Mouse (Mus musculus) liver, postnatal 0 days (tissue): ENCODE measurements around the gene Susd1. TPM values are rescaled to one million over a fixed set of nuclear protein-coding genes. Genes with fewer than 3 reads are reported as not detected.
A peak's percentile ranks its signal among the peaks of the same experiment; 100 is the strongest.

ENCODE experiments used
- ATAC-seq: fragments of 200-750 bp; cut with Nextera tagmentation; 2 replicates; pipeline ENCODE4 v1.8.0; 2017; ENCODE audit warnings: mild to moderate bottlenecking, moderate library complexity
- DNase-seq: peaks from one replicate; pipeline ENCODE4 v3.0.0-alpha.2; 2016
- H3K27ac ChIP-seq: fragments of 300-500 bp; sonication (generic); 2 replicates; pipeline ENCODE4 v1.5.1; 2014; ENCODE audit warnings: antibody characterized with exemption, moderate library complexity, mild to moderate bottlenecking, low read depth
- H3K27me3 ChIP-seq: fragments of 300-500 bp; sonication (generic); 2 replicates; pipeline ENCODE4 v1.6.1; 2014; ENCODE audit warnings: low read length, control low read depth, mixed read lengths; ENCODE audit not compliant: insufficient read depth
- H3K36me3 ChIP-seq: fragments of 300-500 bp; sonication (generic); replicated peaks from 2 replicates; pipeline ENCODE4 v1.6.1; 2014; ENCODE audit warnings: mild to moderate bottlenecking, control low read depth, low read length, moderate library complexity, mixed read lengths; ENCODE audit not compliant: insufficient read depth
- H3K4me1 ChIP-seq: fragments of 300-500 bp; sonication (generic); 2 replicates; pipeline ENCODE4 v1.6.1; 2014; ENCODE audit warnings: antibody characterized with exemption, mild to moderate bottlenecking, control low read depth; ENCODE audit not compliant: insufficient read depth
- H3K4me2 ChIP-seq: fragments of 300-500 bp; sonication (generic); 2 replicates; pipeline ENCODE4 v1.6.1; 2014; ENCODE audit warnings: low read depth, mild to moderate bottlenecking, low read length, moderate library complexity, mixed read lengths
- H3K4me3 ChIP-seq: fragments of 300-500 bp; sonication (generic); 2 replicates; pipeline ENCODE4 v1.5.1; 2014; ENCODE audit warnings: low read depth, low read length
- H3K9ac ChIP-seq: fragments of 300-500 bp; sonication (generic); replicated peaks from 2 replicates; pipeline ENCODE4 v1.6.1; 2014; ENCODE audit warnings: mild to moderate bottlenecking, moderate library complexity
- H3K9me3 ChIP-seq: fragments of 300-500 bp; sonication (generic); 2 replicates; pipeline ENCODE4 v1.6.1; 2016; ENCODE audit warnings: mild to moderate bottlenecking, control low read depth, low read length, mixed read lengths
- CTCF ChIP-seq: sonication (generic); IDR thresholded peaks from 2 replicates; pipeline ENCODE4 v1.5.1; 2016; ENCODE audit warnings: antibody characterized with exemption, low read depth
- EP300 ChIP-seq: IDR thresholded peaks from 2 replicates; pipeline ENCODE4 v1.6.1; 2016; ENCODE audit warnings: antibody characterized with exemption, low read depth, mild to moderate bottlenecking
- WGBS: fragments of 180-500 bp; shearing (Covaris S2); extraction: QIAGEN DNeasy Blood & Tissue Kit; methylation state at CpG from one replicate; pipeline ENCODE4 v1.1.7; 2014; ENCODE audit not compliant: insufficient replicate concordance; 5-methylcytosine and 5-hydroxymethylcytosine counted together
- polyA plus RNA-seq: library from polyadenylated mRNA; unstranded; fragments of >200 nt; fragmentation: Nextera tagmentation; extraction: Ambion mirVana; gene quantifications from 2 replicates; pipeline ENCODE4 v1.2.1, GENCODE M21; 2015

Susd1 gene
- polyA plus RNA-seq, 1 experiment from 2014 or later, result 7.2 TPM

GRCm38 (mm10) chr4:59407766-59408165 lies 30.7 kb downstream of the Susd1 start:
- H3K9me3 ChIP-seq, result no peaks in the 10 kb centered on the region

GRCm38 (mm10) chr4:59404375-59404774 lies 34.1 kb downstream of the Susd1 start:
- Histone ChIP-seq H3K27ac (no peak overlapping the region), H3K9ac (no peak overlapping the region), H3K9me3 (no peaks in the 10 kb centered on the region), H3K4me3 (no peak overlapping the region), H3K4me2 (no peak overlapping the region), H3K4me1 (no peaks in the 10 kb centered on the region), H3K27me3 (no peaks in the 10 kb centered on the region), H3K36me3 (peaks cover 8% of the 10 kb centered on the region; the same call in 1 of the 2 replicates)
- ATAC-seq (no peak), DNase-seq (no peak)
- TF ChIP-seq EP300 (no peak), CTCF (no peak)
- WGBS, result 68% methylated on average over 6 of the region's 6 CpGs

More at GRCm38 (mm10) chr4:59407766-59408165, 30.7 kb downstream of the Susd1 start:
- TF ChIP-seq CTCF (0 out of 2 replicates have a peak, but pooled peaks have one; percentile 11), EP300 (no peak)
- no peak overlapping the region for H3K4me2 ChIP-seq
- no peak overlapping the region for H3K9ac ChIP-seq
- peaks cover 15% of the 10 kb centered on the region for H3K36me3 ChIP-seq
- ATAC-seq (no peak), DNase-seq (no peak)
- H3K27ac ChIP-seq, result no peak overlapping the region
- 75% methylated on average over 4 of the region's 4 CpGs for WGBS
- no peaks in the 10 kb centered on the region for H3K4me1 ChIP-seq
- H3K27me3 ChIP-seq, result no peaks in the 10 kb centered on the region
- H3K4me3 ChIP-seq, result no peak overlapping the region

- H3K4me3 ChIP-seq, result no peak overlapping the region
- H3K4me1 ChIP-seq, result no peaks in the 10 kb centered on the region
- H3K9ac ChIP-seq, result no peak overlapping the region
- WGBS, result 91% methylated on average over 10 of the region's 10 CpGs
- H3K36me3 ChIP-seq, result 0 out of 2 replicates have a peak, but pooled peaks cover 3% of the 10 kb centered on the region
- no peak overlapping the region for H3K4me2 ChIP-seq
- no peak for DNase-seq
- TF ChIP-seq CTCF, result no peak
- no peak for TF ChIP-seq EP300
- H3K9me3 ChIP-seq, result no peaks in the 10 kb centered on the region
- no peaks in the 10 kb centered on the region for H3K27me3 ChIP-seq
- H3K27ac ChIP-seq, result no peak overlapping the region
- ATAC-seq, result no peak
These were observed 37.5 kb downstream of the Susd1 start for GRCm38 (mm10) chr4:59400931-59401330.

- Histone ChIP-seq H3K9me3 (no peaks in the 10 kb centered on the region), H3K4me1 (no peaks in the 10 kb centered on the region), H3K27ac (no peak overlapping the region), H3K4me3 (no peak overlapping the region), H3K36me3 (no peaks in the 10 kb centered on the region), H3K4me2 (no peak overlapping the region), H3K9ac (no peak overlapping the region), H3K27me3 (no peaks in the 10 kb centered on the region)
- TF ChIP-seq EP300 (no peak), CTCF (no peak)
- WGBS, result 75% methylated on average over 4 of the region's 4 CpGs
- no peak for ATAC-seq
- DNase-seq, result no peak
These were observed 39.1 kb downstream of the Susd1 start for GRCm38 (mm10) chr4:59399343-59399742.

GRCm38 (mm10) chr4:59395528-59395927 lies 42.9 kb downstream of the Susd1 start:
- ATAC-seq (no peak), DNase-seq (no peak)
- H3K9me3 ChIP-seq, result no peaks in the 10 kb centered on the region
- H3K4me3 ChIP-seq, result no peak overlapping the region
- 76% methylated on average over 2 of the region's 2 CpGs for WGBS
- TF ChIP-seq CTCF (no peak), EP300 (no peak)
- peaks cover 3% of the 10 kb centered on the region; the same call in 1 of the 2 replicates for H3K36me3 ChIP-seq
- no peak overlapping the region for H3K27ac ChIP-seq
- H3K4me1 ChIP-seq, result no peaks in the 10 kb centered on the region
- no peaks in the 10 kb centered on the region for H3K27me3 ChIP-seq
- H3K9ac ChIP-seq, result no peak overlapping the region
- H3K4me2 ChIP-seq, result no peak overlapping the region

- Histone ChIP-seq H3K4me2 (no peak overlapping the region), H3K4me3 (no peak overlapping the region), H3K36me3 (peaks cover 6% of the 10 kb centered on the region), H3K9me3 (no peaks in the 10 kb centered on the region), H3K27me3 (no peaks in the 10 kb centered on the region), H3K9ac (no peak overlapping the region), H3K4me1 (no peaks in the 10 kb centered on the region), H3K27ac (no peak overlapping the region)
- TF ChIP-seq EP300, result no peak
- TF ChIP-seq CTCF, result no peak
- DNase-seq (no peak), ATAC-seq (no peak)
- 86% methylated on average over 2 of the region's 2 CpGs for WGBS
These were observed 44.3 kb downstream of the Susd1 start for GRCm38 (mm10) chr4:59394155-59394554.
